Mouse (Mus musculus): ENCODE data around the gene Ncoa1.
A peak's percentile ranks its signal among the peaks of the same experiment; 100 is the strongest.
"Not testable (repeated sequence)": the region's sequence is repeated elsewhere in the genome, so short reads cannot be mapped to it uniquely, and the experiment has no call there.

Ncoa1 gene

DNA sequence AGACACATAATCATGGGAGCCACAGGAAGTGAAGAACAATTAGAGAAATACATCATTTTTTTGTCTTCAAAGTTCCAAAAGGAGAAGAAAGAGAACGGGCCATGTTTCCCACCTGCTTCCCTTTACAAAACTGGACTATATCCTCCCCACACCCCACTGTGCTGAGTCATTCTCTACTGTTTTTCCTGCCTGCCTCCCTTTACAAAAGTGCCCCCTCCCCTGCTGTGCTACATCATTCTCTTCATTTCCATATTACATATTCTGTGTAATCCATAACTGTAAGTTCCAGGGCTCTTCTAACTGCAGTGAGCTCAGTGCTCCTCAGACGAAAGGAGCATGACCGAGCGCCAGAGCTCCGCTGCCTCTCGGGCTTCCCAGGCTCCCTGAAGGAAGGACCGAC, 80.8 kb downstream of the Ncoa1 start:
- no peak for DNase-seq (ENCODE audit: low read depth, low spot score)

DNA sequence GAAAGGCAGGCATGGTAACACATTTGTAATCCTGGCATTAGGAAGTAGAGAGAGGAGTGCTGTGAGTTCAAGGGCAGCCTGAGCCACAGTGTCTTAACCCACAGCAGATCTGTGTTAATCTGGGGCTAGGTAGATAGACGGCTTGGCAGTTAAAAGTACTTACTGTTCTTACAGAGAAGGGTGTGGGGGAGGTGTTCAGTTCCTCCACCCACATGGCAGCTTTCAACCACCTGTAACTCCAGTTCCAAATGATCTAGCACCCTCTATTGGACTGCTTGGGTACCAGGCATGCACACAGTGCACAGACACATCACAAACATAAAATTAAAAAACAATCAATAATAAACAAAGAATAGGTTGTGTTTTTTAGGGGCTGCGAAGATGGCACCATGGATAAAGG, 84.4 kb downstream of the Ncoa1 start:
- DNase-seq (ENCODE audit: low read depth, low spot score), result peak; percentile 24

DNA sequence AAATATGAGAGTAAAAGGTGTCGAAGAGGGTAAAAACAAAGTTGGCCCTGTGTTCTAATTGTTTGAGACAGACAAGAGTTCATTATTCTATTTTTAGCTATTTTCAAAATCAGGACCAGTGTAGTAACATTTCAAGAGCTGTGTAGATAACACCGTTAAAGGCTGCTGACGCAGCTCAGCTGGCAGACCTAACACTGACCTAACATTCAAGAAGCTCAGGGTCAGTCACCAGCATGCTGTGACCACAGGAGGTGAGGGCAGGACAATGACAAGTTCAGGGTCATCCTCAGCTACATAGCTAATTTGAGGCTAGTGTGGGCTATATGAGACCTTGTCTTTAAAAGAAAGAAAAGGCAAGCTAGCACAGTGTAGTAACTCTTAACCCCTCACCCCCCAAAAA, 84.9 kb downstream of the Ncoa1 start:
- DNase-seq (ENCODE audit: low read depth, low spot score), result no peak

DNA sequence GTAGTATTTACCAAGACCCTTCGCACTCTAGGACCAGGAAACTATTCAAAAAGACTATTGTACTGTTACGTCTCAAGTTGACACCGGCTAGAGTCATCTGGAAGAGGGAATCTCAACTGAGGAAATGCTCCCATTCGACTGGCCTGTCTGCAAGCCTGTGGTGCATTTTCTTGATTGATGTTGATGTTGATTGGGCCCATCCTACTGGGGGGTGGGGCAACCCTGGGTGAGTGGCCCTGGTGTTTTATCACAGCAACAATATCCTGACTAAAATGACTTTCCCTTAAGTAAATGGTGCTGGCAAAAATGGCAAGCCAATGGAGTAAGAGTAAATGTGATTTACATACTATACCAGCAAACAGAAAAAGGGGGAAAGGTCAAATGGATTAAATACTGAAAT, 85.7 kb downstream of the Ncoa1 start:
- no peak for DNase-seq (ENCODE audit: low read depth, low spot score)

DNA sequence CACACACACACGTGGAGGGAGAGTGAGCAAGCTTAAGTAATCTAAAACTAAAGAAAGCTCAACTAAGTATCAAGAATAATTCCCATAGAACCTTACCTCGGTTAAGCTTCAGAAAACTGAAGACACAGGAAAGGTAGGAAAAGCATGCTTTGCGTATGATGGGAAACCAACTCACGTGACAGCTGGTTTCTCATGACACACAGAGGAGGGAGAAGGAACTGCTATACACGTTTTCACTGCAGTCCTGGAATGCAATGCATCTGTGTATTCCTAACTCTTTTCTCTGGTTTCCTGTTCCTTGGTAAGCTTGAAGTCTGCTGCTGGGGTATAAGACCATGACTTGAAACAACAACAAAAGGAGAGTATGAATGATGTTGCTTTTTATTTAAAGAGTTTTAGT, 86.3 kb downstream of the Ncoa1 start:
- DNase-seq (ENCODE audit: low read depth, low spot score), result no peak

DNA sequence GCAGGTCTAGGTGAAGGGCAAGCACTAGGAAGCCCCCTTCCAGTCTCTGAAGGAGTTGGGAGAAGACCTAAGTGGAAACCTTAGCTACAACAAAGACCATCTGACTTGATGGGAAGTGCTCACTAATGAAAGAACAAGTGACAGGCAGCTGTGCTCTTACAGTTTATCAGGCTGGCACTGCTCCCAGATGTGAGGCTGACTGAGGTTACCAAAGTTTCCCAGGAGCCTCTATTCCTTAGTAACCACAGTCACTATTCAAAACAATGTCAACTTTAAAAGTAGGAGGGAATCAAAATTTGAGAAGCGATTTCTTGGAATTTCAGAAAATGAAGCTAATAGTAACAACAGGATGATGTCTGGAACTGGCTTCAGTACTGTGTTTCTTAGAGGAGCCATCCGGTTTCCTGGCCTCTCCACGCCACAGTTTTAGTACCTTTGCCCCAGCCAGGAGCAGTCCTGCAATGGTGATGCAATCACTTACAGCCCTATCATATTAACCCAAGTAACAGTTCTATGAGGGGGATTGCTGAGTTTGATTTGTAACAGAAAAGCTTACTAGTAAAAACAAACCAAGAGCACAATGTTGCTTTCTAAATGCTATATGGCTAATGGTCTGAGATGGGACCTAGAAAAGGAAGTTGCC, 90.8 kb downstream of the Ncoa1 start:
- no peak for DNase-seq (ENCODE audit: low read depth, low spot score)

DNA sequence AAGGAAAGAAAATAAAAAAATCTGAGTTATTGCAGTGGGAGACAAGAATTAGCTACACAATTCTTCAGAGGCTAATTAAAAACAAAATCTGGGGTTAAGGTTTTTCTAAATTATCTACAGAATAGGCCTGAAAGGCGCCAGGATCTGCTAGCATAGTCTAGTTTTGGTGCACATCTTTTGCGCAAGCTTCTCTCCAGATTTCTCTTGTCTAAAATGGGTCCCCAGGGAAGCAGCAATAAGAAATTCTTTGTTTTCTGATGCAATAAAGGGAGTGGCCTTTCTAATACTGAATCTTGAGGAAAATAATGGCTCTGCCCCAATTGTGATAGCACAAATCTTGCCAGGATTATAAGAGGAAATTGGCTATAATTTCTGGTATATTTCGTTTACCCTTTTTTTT, 93.9 kb downstream of the Ncoa1 start:
- DNase-seq (ENCODE audit: low read depth, low spot score), result no peak

DNA sequence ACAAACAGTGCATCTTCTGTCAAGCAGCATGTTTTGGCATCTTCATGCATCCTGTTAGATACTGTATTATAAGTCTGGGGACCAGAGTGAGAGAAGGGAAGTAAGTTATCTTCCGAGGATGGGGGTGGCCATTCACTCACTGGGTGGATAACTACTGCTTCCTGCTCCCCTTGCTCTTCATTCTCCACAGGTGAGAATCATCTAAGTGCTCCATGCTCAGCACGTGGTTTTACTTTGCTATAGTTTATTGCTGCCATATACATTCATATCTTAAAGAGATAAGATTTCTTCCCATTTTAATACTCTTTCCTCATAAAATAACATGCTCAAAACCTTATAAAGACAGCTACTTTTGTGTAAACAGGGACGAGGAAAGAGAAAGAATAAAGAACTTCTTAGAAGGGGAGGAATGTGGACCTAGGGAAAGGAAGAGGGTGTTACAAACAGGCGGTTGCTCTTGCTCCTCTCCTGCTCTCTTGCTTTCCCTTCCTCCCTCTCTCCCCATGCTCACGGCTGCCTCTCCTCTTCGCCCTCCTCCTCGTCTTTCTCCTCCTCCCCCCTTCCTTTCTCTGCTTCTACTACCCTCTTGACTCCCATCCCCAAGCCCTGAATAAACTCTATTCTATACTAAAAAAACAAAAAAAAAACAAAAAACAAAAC, 97.6 kb downstream of the Ncoa1 start:
- DNase-seq (ENCODE audit: low read depth, low spot score), result no peak

DNA sequence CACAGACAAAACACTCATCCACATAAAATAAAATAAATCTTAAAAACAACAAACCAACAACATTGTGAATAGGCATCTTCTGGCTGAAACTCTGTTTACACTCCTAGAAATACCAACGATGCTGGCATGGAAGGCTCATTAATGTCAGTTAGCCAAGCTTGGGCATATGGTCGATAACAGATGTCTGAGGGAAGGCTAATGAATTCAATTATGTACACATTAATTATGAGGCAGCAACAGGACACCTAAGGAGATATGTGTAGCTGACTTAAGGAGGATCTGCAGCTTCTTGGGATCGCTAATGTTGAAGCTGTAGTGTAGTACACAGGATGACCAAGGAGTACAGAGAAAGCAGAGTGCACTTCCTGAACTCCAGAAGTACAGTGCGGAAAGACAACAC, 100.5 kb downstream of the Ncoa1 start:
- no peak for DNase-seq (ENCODE audit: low read depth, low spot score)

DNA sequence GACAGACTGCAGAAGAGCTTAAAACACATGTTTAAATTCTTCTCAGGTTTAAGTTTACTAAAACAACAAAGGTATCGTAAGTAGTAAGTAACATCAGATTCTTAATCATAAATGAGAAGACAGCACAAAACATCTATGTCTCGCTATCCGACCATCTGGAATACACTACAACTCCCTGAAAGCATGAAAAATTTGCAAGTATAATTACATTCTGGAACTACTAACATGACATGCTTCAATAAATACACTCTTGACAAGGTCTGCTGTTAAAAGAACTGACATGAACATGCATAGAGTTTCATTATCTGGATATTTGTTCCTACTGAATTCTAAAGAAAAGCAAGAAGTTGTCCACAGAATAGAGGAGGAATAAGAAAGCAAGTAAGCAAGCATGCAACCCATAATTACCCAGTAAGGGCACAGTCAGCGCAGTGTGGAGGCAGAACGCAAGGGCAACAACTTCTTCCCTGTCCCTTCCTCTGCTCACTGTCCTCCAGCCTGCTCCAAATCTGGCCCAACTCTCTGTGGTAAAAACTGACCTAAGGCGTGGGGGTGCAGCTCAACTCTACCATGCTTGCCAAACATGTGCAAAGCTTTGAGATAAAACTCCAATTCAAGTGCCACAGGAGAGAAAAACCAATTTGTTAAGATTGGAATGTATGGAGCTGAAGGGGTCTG, 102.0 kb downstream of the Ncoa1 start:
- no peak for DNase-seq (ENCODE audit: low read depth, low spot score)

DNA sequence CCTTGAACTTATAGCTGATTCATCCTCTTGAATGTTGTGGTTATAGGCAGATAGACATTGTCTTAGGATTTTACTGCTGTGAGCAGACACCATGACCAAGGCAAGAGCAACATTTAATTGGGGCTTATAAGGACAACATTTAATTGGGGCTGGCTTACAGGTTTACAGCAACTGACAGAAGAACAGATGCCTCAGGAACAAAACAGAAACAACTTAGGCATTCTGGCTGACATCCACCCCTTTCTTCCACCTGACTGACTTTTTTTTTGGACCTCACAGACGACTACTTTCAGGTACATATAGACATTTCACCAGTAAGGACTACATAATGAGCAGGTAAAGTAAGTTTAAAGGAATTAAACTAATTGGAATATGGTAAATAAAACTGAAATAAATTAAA, 105.6 kb downstream of the Ncoa1 start:
- no peak for DNase-seq (ENCODE audit: low read depth, low spot score)

DNA sequence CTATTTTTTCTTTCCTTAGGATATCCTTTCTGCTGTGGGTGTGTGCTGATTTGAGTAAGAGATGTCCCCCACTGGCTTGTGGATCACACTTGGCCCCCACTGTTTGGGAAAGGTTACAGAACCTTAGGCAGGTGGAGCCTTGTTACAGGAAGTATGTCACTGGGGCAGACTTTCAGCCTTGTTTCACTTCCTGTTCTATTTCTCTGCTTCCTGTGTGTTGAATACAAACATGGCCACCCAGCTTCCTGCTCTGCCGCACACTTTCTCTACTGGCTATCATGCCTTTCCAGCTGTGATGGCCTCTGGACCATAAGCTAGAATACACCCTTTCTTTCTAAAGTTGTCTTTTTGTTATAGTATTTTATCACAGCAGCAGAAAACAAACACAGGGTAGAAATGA, 111.0 kb downstream of the Ncoa1 start:
- DNase-seq (ENCODE audit: low read depth, low spot score), result peak; percentile 3

DNA sequence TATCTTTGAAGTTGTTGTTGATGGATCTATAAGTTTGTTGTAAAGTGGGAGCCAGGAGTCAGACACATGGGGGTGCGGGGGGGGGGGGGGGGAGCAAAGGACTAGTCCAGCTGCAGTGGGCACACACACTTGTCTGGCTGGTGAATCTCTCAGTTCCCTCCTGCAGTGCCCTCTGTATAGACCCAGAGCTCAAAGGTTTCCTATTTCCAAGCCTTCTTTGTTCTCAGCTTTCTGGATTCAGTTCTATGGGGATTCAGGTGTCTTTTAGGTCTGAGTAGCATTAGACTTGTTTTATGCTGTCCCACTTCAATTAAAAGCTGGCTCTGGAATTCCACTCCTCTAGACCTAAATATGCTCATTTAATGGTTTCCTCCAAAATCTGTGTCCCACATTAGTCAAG, 117.5 kb downstream of the Ncoa1 start:
- no peak for DNase-seq (ENCODE audit: low read depth, low spot score)

DNA sequence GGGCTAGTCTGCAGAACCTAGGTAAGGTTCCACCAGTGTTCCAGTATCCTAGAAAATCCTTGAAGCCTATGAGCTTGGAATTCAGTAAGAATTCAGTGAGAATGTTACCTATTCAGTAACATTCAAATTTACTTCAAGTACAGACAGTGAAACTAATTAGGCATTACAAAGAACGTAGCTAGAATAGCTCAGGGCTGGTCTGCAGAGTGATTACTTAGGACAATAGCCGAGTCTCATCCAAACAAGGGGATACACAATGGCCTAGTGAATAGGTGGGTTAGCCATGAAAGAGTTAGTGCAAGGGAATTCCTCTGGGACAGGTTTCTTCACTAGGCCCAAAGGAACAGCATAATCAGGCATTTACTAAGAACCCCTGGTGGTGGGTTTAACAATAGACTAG, 118.3 kb downstream of the Ncoa1 start:
- not testable (repeated sequence) for DNase-seq (ENCODE audit: low read depth, low spot score)

DNA sequence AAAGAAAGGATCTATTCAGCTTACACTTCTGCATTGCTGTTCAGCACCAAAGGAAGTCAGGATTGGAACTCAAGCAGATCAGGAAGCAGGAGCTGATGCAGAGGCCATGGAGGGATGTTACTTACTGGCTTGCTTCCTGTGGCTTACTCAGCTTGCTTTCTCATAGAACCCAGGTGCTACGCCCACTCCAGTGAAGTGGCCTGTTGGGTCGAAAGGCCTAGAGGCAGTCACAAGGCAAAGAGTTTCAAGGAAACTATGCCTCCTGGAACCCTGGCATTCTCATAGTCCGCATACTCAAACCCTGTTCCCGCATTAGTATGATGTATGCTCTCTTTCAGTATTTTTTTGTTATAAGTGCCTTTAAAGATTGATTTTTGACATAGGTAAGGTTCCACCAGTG, 118.9 kb downstream of the Ncoa1 start:
- DNase-seq (ENCODE audit: low read depth, low spot score), result no peak

DNA sequence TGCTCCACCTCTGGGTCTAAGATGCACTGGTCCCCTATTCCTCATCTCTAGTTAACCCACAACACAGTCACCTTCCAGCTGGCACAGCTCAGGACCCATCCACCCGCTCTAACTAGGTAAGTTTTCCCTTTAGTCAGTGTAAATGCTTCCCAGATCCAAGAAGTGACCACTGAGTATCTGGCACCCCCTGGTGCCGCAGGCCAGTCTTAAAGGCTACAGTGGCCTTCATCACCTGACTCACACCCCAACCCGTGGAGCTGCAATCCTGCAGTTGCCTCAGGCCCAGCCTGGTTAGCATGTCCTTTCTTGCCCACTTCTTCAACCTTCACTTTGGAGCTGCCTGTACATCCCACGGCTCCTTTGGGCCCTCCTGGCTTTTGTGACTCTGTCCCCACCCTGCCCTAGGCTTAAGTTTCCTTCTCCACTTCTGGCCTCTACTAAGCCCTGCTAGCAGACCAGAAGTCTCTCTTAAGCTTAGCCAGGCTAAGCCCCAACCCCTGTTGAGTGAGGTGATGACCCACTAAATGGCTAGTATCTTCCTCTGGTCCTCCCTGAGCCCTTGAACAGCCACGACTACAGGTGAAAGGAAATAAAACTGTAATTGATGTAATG, 120.0 kb downstream of the Ncoa1 start:
- DNase-seq (ENCODE audit: low read depth, low spot score), result no peak

DNA sequence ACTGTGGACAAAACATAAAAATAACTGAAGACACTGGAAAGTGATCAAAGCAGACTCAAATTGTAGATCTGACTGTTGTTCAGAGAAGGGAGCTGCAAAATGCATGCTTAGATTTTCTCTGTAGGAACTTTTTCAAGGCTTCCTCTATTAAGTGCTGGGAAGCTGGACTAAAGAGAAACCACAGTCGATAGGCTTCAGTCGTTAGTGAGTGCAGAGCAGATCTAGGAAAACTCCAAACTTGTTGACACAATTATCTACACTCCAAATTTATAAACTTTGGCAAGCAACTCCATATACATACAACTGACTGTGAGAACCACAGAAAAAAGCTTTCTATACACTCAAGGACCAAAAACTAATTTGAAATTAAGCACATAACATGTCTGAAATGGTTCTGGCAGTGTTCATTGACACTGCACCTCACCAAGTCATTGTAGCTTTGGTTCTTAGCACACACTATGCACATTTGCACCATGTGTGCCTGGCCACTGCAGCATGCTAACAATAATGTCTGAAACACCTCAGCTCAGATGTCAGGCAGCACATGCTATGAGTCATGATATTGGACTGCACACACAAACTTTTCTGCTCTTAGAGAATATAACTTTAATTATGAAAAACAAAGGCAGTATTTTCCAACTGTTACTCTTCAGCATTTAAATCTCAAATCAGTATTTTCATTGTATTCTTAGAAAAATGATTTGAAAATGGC, 121.8 kb downstream of the Ncoa1 start:
- no peak for DNase-seq (ENCODE audit: low read depth, low spot score)

DNA sequence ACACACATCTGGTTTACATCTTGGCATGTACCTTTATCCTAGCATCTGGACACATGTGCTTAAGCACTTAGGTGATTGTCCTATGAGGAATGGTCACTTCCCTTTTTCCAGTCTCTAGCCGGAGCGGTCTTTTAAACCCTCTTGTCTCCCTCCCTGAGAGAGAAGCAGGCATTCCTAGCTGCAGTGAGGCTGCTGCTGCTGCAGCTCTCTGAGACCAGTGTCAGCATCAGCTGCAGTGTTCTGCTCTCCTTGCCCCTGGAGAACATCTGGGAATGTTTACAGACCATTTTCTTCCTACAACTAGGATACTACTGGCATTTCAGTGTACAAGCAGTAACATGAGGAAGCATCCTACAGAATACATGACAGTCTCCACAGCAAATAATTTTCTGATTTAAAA, 133.8 kb downstream of the Ncoa1 start:
- no peak for DNase-seq (ENCODE audit: low read depth, low spot score)

DNA sequence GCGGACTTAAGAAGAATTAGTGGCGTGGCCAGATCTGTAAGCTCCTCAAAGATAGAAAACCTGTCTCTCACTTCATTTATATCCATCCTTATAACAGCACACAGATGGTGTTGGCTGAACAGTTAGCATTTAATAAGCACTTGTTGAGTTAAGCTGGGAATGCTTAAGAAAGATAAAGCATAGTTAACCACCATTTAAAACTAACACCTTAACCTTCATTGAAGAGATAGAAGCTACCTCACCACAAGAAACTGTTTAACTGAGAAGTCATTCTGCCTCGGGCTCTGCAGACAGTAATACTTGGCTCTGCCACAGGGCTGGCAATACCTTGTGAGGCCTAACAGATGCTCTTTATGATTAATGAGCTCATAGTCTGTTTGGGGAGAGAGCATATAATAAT, 134.9 kb downstream of the Ncoa1 start:
- no peak for DNase-seq (ENCODE audit: low read depth, low spot score)

DNA sequence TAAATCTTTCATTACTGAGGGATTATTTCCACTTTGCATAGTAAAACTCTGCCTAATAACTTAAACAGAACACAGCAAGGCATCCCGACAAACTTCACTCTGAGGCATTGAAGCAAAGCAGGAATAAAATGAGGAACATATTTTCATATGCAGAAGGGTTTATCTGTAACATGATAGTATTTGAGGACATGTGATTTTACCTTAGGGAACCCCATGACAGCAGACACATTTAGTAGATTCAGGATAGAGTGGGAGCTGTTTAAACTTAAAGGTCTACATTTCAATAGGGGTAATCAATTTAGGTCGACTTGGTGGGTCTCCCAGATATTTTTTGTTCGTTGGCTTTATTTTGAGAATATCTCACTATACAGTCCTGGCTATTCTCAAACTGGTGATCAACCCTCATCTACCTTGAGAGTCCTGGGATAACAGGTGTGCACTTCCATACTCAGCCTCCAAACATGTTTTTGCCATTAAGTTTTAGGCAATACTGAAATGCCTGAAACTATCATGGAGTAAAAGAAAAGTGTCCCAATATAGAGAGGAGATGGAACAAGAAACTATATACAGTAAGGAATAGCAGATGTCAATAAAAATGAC, 136.6 kb downstream of the Ncoa1 start:
- DNase-seq (ENCODE audit: low read depth, low spot score), result no peak

DNA sequence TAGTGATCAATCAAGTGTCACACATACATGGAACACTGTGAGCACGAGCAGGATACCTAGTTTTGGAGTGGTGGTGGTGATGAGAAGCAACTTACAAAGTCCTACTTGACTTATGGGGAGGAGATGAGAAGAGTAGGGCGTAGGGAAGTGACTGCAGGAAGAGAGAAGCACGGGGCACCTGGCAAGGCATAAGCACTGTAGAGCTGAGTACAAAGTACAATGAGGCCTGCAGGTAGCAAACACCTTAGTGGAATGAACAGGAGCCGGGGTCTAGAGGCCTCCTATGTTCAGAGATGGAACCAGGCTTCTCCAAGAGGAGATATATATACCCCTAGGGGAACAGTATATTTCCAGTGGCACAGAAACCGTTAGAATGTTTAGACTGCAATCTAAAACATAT, 153.4 kb downstream of the Ncoa1 start:
- DNase-seq (ENCODE audit: low read depth, low spot score), result no peak

DNA sequence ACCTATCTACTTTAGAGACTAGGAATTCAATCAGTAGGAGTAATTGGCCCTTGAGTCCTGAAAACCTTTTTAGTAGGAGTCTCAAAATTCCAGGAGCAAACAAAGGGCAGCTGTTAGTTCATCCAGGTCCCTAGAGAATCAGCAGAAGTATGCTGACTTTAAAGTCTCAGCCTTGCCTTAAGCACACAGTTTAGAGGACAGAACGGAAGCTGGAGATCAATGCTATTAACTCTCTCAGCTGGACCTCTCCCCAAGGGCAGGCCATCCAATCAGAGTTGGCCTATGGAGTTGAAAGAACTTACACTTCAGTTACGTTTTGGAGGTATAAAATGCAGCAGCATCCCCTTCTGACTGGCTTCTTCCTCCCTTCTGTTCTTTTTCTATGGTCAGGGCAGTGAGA, 154.8 kb downstream of the Ncoa1 start:
- DNase-seq (ENCODE audit: low read depth, low spot score), result no peak

Data from CD4-positive, CD25-positive, alpha-beta regulatory T cell, adult 2 months (primary cell).